Mouse (Mus musculus): ENCODE data around the gene Kcnj14. TPM values are rescaled to one million over a fixed set of nuclear protein-coding genes. Genes with fewer than 3 reads are reported as not detected.

The Kcnj14 gene
- polyA plus RNA-seq, 1 experiment from 2014 or later = 0.78 TPM

GRCm38 (mm10) chr7:45864435-45864834, 39.9 kb upstream of the Kcnj14 start:
- H3K27me3 ChIP-seq (replicated peaks; ENCODE audit: control insufficient read depth, insufficient read depth, low read length) = peaks cover 10% of the 10 kb centered on the region; the same call in 1 of the 2 replicates
- no peaks in the 10 kb centered on the region for H3K36me3 ChIP-seq (ENCODE audit: control insufficient read depth, insufficient read depth, low read length)
- no peak overlapping the region for H3K4me3 ChIP-seq (ENCODE audit: low read length)
- peaks cover 28% of the 10 kb centered on the region for H3K4me1 ChIP-seq (ENCODE audit: control insufficient read depth, insufficient read depth, low read length)
- WGBS = 63% methylated on average over 3 of the region's 3 CpGs
- no peak overlapping the region for H3K9ac ChIP-seq (ENCODE audit: low read depth, low read length)
- ATAC-seq = no peak
- H3K27ac ChIP-seq (ENCODE audit: low read length) = no peak overlapping the region
- no peaks in the 10 kb centered on the region for H3K9me3 ChIP-seq (ENCODE audit: control insufficient read depth, low read length)
- H3K4me2 ChIP-seq (ENCODE audit: low read depth, low read length) = no peak overlapping the region

- H3K9ac ChIP-seq (ENCODE audit: low read depth, low read length) = no peak overlapping the region
- no peaks in the 10 kb centered on the region for H3K9me3 ChIP-seq (ENCODE audit: control insufficient read depth, low read length)
- no peak overlapping the region for H3K4me3 ChIP-seq (ENCODE audit: low read length)
- H3K27me3 ChIP-seq (replicated peaks; ENCODE audit: control insufficient read depth, insufficient read depth, low read length) = 0 out of 2 replicates have a peak, but pooled peaks cover 1% of the 10 kb centered on the region
- ATAC-seq = no peak
- no peak overlapping the region for H3K4me2 ChIP-seq (ENCODE audit: low read depth, low read length)
- peaks cover 16% of the 10 kb centered on the region for H3K4me1 ChIP-seq (ENCODE audit: control insufficient read depth, insufficient read depth, low read length)
- H3K27ac ChIP-seq (ENCODE audit: low read length) = no peak overlapping the region
- WGBS = 83% methylated on average over 7 of the region's 7 CpGs
- H3K36me3 ChIP-seq (ENCODE audit: control insufficient read depth, insufficient read depth, low read length) = no peaks in the 10 kb centered on the region
Observed at GRCm38 (mm10) chr7:45862804-45863203, 38.2 kb upstream of the Kcnj14 start.

GRCm38 (mm10) chr7:45859008-45859407, 34.4 kb upstream of the Kcnj14 start:
- Histone ChIP-seq H3K4me3 (ENCODE audit: low read length) (no peak overlapping the region), H3K27ac (ENCODE audit: low read length) (no peak overlapping the region), H3K4me2 (ENCODE audit: low read depth, low read length) (no peak overlapping the region), H3K36me3 (ENCODE audit: control insufficient read depth, insufficient read depth, low read length) (no peaks in the 10 kb centered on the region), H3K4me1 (ENCODE audit: control insufficient read depth, insufficient read depth, low read length) (peaks cover 14% of the 10 kb centered on the region), H3K27me3 (replicated peaks; ENCODE audit: control insufficient read depth, insufficient read depth, low read length) (peaks cover 10% of the 10 kb centered on the region; the same call in 1 of the 2 replicates), H3K9ac (ENCODE audit: low read depth, low read length) (0 out of 2 replicates have a peak overlapping the region, but pooled peaks have one; percentile 20), H3K9me3 (ENCODE audit: control insufficient read depth, low read length) (no peaks in the 10 kb centered on the region)
- peak; percentile 59 for ATAC-seq
- WGBS = 39% methylated on average over 4 of the region's 4 CpGs

GRCm38 (mm10) chr7:45856950-45857901, 32.6 kb upstream of the Kcnj14 start:
- H3K36me3 ChIP-seq (ENCODE audit: control insufficient read depth, insufficient read depth, low read length) = no peaks in the 10 kb centered on the region
- 8% methylated on average over 30 of the region's 30 CpGs for WGBS
- peaks cover 14% of the 10 kb centered on the region for H3K4me1 ChIP-seq (ENCODE audit: control insufficient read depth, insufficient read depth, low read length)
- peak overlapping the region; percentile 63 for H3K4me2 ChIP-seq (ENCODE audit: low read depth, low read length)
- ATAC-seq = peak; percentile 34
- H3K9ac ChIP-seq (ENCODE audit: low read depth, low read length) = peak overlapping the region; percentile 60
- H3K27ac ChIP-seq (ENCODE audit: low read length) = no peak overlapping the region
- H3K9me3 ChIP-seq (ENCODE audit: control insufficient read depth, low read length) = no peaks in the 10 kb centered on the region
- peak overlapping the region; percentile 39 for H3K4me3 ChIP-seq (ENCODE audit: low read length)
- peaks cover 10% of the 10 kb centered on the region; the same call in 1 of the 2 replicates for H3K27me3 ChIP-seq (replicated peaks; ENCODE audit: control insufficient read depth, insufficient read depth, low read length)

GRCm38 (mm10) chr7:45853089-45853488, 28.5 kb upstream of the Kcnj14 start:
- no peak for ATAC-seq
- Histone ChIP-seq H3K9ac (ENCODE audit: low read depth, low read length) (no peak overlapping the region), H3K4me2 (ENCODE audit: low read depth, low read length) (no peak overlapping the region), H3K36me3 (ENCODE audit: control insufficient read depth, insufficient read depth, low read length) (no peaks in the 10 kb centered on the region), H3K4me1 (ENCODE audit: control insufficient read depth, insufficient read depth, low read length) (peaks cover 18% of the 10 kb centered on the region), H3K27ac (ENCODE audit: low read length) (no peak overlapping the region), H3K9me3 (ENCODE audit: control insufficient read depth, low read length) (no peaks in the 10 kb centered on the region), H3K27me3 (replicated peaks; ENCODE audit: control insufficient read depth, insufficient read depth, low read length) (peaks cover 10% of the 10 kb centered on the region; the same call in 1 of the 2 replicates), H3K4me3 (ENCODE audit: low read length) (no peak overlapping the region)
- 80% methylated on average over 12 of the region's 12 CpGs for WGBS

GRCm38 (mm10) chr7:45850661-45851060, 26.1 kb upstream of the Kcnj14 start:
- no peak overlapping the region for H3K9ac ChIP-seq (ENCODE audit: low read depth, low read length)
- WGBS = 74% methylated on average over 3 of the region's 3 CpGs

GRCm38 (mm10) chr7:45848447-45849027, 24.0 kb upstream of the Kcnj14 start:
- H3K36me3 ChIP-seq (ENCODE audit: control insufficient read depth, insufficient read depth, low read length) = no peaks in the 10 kb centered on the region
- ATAC-seq = no peak
- H3K9me3 ChIP-seq (ENCODE audit: control insufficient read depth, low read length) = no peaks in the 10 kb centered on the region
- no peaks in the 10 kb centered on the region for H3K27me3 ChIP-seq (replicated peaks; ENCODE audit: control insufficient read depth, insufficient read depth, low read length)
- peaks cover 4% of the 10 kb centered on the region for H3K4me1 ChIP-seq (ENCODE audit: control insufficient read depth, insufficient read depth, low read length)
- H3K4me3 ChIP-seq (ENCODE audit: low read length) = no peak overlapping the region
- 23% methylated on average over 6 of the region's 6 CpGs for WGBS
- H3K27ac ChIP-seq (ENCODE audit: low read length) = no peak overlapping the region
- H3K4me2 ChIP-seq (ENCODE audit: low read depth, low read length) = no peak overlapping the region
- H3K9ac ChIP-seq (ENCODE audit: low read depth, low read length) = peak overlapping the region; percentile 19; the same call in 1 of the 2 replicates

More at GRCm38 (mm10) chr7:45850661-45851060, 26.1 kb upstream of the Kcnj14 start:
- Histone ChIP-seq H3K27me3 (replicated peaks; ENCODE audit: control insufficient read depth, insufficient read depth, low read length) (no peaks in the 10 kb centered on the region), H3K4me1 (ENCODE audit: control insufficient read depth, insufficient read depth, low read length) (peaks cover 4% of the 10 kb centered on the region), H3K27ac (ENCODE audit: low read length) (no peak overlapping the region), H3K36me3 (ENCODE audit: control insufficient read depth, insufficient read depth, low read length) (no peaks in the 10 kb centered on the region), H3K4me3 (ENCODE audit: low read length) (no peak overlapping the region), H3K4me2 (ENCODE audit: low read depth, low read length) (no peak overlapping the region), H3K9me3 (ENCODE audit: control insufficient read depth, low read length) (no peaks in the 10 kb centered on the region)
- ATAC-seq = no peak

GRCm38 (mm10) chr7:45842950-45843744, 18.6 kb upstream of the Kcnj14 start:
- no peak overlapping the region for H3K9ac ChIP-seq (ENCODE audit: low read depth, low read length)
- no peaks in the 10 kb centered on the region for H3K36me3 ChIP-seq (ENCODE audit: control insufficient read depth, insufficient read depth, low read length)
- no peaks in the 10 kb centered on the region for H3K9me3 ChIP-seq (ENCODE audit: control insufficient read depth, low read length)
- no peak overlapping the region for H3K27ac ChIP-seq (ENCODE audit: low read length)
- no peak for ATAC-seq
- no peak overlapping the region for H3K4me2 ChIP-seq (ENCODE audit: low read depth, low read length)
- H3K27me3 ChIP-seq (replicated peaks; ENCODE audit: control insufficient read depth, insufficient read depth, low read length) = no peaks in the 10 kb centered on the region
- H3K4me1 ChIP-seq (ENCODE audit: control insufficient read depth, insufficient read depth, low read length) = no peaks in the 10 kb centered on the region
- H3K4me3 ChIP-seq (ENCODE audit: low read length) = no peak overlapping the region
- 89% methylated on average over 10 of the region's 10 CpGs for WGBS

- Histone ChIP-seq H3K4me1 (ENCODE audit: control insufficient read depth, insufficient read depth, low read length) (peaks cover 24% of the 10 kb centered on the region), H3K9ac (ENCODE audit: low read depth, low read length) (peak overlapping the region; percentile 26), H3K27ac (ENCODE audit: low read length) (no peak overlapping the region), H3K4me2 (ENCODE audit: low read depth, low read length) (peak overlapping the region; percentile 47), H3K9me3 (ENCODE audit: control insufficient read depth, low read length) (no peaks in the 10 kb centered on the region), H3K36me3 (ENCODE audit: control insufficient read depth, insufficient read depth, low read length) (no peaks in the 10 kb centered on the region), H3K27me3 (replicated peaks; ENCODE audit: control insufficient read depth, insufficient read depth, low read length) (peaks cover 37% of the 10 kb centered on the region), H3K4me3 (ENCODE audit: low read length) (peak overlapping the region; percentile 52)
- whole genome bisulfite sequencing = 3% methylated on average over 29 of the region's 31 CpGs
- no peak for ATAC-seq
Observed at GRCm38 (mm10) chr7:45833924-45834323, 9.3 kb upstream of the Kcnj14 start.
